Mouse (Mus musculus): ENCODE measurements around the gene Neurog3.

- TF ChIP-seq POLR2A (IDR thresholded peaks at IDR 0.05; ENCODE audit: low read depth, low read length) (no peak), CTCF (IDR thresholded peaks at IDR 0.05; ENCODE audit: extremely low read depth, insufficient read length, insufficient replicate concordance, low read depth, low read length) (no peak)
Measured at GRCm38 (mm10) chr10:62137150-62137549, 4.3 kb downstream of the Neurog3 start.

All from small intestine, adult 2 months (tissue).